Mouse (Mus musculus) ES-E14 (cell line): ENCODE data around the gene Cnpy1.

ENCODE experiments used
- HCFC1 ChIP-seq: IDR thresholded peaks from 2 replicates; pipeline ENCODE4 v1.6.1; 2012; ENCODE audit warnings: low read length, inconsistent platforms, borderline replicate concordance; ENCODE audit not compliant: insufficient read depth
- MAFK ChIP-seq: IDR thresholded peaks from 2 replicates; pipeline ENCODE4 v1.6.1; 2014; ENCODE audit warnings: mild to moderate bottlenecking, low read depth, low read length, inconsistent platforms; ENCODE audit not compliant: insufficient read depth
- ZC3H11A ChIP-seq: IDR thresholded peaks from 2 replicates; pipeline ENCODE4 v1.6.1; 2012; ENCODE audit warnings: low read depth, mild to moderate bottlenecking, inconsistent platforms, low read length, borderline replicate concordance
- ZNF384 ChIP-seq: IDR thresholded peaks from 2 replicates; pipeline ENCODE4 v1.6.1; 2012; ENCODE audit warnings: low read depth, low read length, inconsistent platforms

DNA sequence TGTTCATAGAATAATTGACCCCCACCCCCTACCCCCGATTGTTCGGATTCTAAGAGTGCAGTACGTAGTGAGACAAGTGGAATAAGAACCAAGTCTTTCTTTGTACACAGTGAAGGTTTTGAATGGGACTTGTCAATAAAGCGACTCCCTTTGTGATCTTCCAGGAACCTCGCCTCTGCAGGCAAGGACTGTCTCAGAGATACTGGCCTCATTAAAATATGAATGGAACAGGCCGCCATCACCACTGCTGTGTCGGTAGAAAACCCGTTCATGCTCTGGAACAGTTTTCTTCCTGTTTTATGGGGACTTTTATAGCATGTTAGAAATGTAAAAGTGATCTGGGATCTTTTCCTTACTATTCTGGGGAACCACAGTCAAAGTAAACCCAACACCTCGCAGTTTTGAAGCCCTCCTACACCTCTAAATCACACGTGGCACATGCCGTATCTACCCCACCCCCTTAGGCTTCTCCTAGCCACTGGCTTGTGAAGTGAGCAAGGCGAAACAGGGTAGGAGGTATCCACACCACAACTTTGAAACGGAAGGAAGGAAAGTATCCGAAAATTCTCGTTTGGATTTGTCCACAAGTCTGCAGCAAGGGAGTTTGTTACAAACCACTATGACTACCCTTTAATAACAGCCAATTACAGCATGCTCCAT lies 33.8 kb downstream of the Cnpy1 start:
- no peak for TF ChIP-seq MAFK
- TF ChIP-seq ZNF384: no peak
- no peak for TF ChIP-seq ZC3H11A
- TF ChIP-seq HCFC1: no peak
